Mouse (Mus musculus) NIH3T3 (cell line): ENCODE results near the gene Fgfr4.

Experiments used
- DNase-seq: peaks from one replicate; pipeline ENCODE4 v3.0.0-alpha.2; 2012; ENCODE audit warnings: low read depth

The Fgfr4 gene

DNA sequence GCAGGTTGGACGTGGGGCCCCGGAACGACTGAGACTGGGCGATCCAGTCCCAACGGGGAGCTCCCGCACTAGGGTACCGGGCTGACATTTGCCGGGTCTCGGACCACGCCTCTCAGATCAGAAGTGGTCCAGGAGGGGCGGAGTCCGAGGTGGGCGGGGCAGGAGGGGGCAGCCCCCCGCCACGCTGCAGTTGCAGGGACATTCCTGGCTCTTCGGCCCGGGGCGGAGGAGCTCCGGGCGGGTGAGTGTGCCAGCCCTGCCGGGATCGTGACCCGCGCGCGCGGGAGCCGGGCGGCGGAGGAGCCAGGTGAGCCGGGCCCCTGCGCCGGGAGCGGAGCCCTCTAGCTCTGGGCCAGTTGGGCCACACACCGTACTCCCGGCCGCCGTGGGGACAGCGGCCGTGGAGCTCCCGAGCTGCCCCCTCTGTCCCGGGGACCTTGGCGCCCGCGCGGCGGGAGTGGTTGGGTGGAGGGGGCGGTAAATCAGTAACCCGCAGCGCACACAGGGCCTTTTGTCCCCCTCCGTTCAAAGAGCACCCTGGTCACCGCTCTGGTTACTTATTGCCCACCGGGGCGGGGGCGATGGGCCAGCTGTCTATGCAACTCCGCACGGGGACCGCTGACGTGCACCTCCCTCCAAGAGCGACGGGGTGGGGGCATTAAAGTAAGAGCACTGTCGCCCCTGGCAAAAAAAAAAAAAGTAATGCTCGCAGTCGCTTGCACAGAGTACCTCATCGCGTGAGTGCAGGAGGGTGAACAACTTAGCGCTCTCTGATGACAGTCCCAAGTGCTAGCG is at the start of gene Fgfr4:
TSS of gene Fgfr4 (plus strand) at position 20 of the 795 bp plus-strand sequence.
- DNase-seq = no peak

DNA sequence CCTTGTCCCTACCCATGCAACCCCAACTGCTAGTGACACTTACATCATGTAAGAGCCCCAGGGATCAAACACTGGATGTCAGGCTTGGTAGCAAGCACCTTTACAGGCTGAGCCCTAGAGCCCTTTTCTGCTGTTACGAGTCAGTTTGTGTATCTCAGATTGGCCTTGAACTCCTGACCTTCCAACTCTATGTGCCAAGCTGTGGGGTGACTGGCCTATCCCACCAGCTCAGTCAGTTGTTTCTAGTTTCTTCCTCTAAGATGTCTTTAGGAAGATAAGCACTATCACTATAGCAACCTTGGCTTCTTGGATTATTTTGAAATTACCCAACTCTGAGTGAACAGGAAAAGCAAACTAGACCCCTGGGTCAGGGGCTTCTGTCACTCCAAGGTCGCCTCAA is 49.1 kb upstream of the Fgfr4 start:
- no peak for DNase-seq

DNA sequence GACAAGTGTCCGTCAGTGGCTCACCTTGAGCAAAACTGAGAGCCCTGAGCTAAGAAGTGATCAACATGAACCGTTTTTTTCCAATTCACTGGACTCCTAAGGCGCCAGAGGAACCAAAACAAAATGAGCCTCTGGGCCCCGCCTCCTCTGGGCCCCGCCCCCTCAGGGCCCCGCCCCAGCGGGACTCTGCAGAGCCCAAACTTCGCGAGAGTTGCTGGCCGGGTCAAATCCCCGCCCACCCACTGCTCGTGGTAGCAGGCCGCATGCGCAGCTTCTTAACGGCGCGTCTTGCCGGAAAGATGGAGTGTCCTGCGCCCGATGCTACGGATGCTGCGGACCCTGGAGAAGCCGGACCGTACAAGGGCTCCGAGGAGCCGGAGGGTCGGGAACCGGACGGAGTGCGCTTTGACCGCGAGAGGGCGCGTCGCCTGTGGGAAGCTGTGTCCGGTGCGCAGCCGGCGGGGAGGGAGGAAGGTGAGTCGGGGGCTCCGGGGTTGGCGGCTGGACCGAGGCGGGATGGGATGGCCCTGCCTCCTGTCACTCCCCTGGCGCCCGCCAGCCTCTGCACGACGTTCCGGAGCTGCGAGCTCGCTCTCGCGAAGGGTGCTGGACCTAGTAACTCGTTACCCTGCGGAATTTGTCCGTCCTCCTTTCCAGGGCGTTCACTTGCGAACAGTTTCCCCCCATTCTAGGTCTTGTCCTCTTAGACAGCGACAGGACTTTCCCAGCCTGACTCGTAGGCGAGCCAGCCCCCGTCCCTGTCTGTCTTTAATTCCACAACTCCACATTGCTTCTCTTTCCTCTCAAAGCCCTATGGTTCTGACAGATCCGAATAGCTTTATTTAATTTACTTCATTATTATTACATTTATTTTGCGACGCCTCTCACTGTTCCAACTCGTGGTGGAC is 47.1 kb upstream of the Fgfr4 start, which contains the start of gene Zfp346:
TSS of gene Zfp346 (plus strand) at position 267 of the 908 bp plus-strand sequence.
- DNase-seq = peak; percentile 97

DNA sequence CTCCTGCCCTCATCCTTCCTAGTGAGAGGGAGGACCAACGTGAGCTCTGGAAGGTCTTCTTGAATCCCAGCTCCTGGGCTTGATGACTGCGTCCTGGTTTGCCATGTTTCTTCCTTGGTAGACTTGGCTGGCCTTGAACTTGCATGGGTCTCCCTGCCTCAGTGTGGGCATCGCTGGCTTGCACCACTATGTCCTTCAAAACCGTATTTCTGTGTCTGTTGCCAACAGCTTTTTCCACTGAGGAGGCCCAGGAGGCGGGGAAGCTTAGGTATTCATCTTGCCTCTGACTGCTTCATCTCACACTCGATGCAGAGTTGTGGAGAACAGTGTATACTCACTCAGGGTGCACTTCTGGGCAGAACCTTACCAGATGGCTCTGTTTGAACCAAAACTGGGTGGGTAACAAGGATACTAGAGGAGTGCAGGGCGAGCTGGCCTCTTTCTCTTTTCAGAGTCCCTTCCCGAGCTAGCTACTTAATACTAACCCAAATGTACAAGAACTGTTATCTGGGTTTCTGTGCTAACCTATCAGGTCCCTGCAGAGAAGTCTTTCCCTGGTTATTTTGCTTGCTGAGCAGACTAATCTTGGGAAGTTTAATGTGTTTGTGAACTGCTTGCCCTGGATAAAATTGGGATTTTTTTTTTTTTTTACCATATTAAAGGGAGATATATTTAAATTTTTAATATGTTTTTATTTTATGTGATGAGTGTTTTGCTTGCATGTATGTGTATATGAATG is 46.3 kb upstream of the Fgfr4 start:
- DNase-seq = peak; percentile 55

DNA sequence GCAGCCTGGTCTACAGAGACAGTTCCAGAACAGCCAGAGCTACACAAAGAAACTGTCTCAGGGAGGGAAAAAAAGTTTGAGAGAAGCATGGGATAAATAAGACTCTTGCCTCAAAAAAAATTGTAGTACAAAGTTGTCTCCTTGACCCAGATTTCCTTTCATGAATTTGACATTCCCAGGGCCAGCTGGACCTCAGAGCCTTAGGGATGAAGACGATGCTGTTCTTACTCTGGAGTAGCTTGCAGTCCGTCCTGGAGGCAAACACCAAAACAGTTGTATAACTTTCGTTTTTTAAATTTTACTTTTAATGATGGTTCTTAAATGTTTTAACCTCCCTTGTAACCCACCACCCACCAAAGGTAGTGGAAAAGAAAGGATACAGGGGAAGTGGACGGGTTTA is 45.3 kb upstream of the Fgfr4 start:
- DNase-seq = no peak

DNA sequence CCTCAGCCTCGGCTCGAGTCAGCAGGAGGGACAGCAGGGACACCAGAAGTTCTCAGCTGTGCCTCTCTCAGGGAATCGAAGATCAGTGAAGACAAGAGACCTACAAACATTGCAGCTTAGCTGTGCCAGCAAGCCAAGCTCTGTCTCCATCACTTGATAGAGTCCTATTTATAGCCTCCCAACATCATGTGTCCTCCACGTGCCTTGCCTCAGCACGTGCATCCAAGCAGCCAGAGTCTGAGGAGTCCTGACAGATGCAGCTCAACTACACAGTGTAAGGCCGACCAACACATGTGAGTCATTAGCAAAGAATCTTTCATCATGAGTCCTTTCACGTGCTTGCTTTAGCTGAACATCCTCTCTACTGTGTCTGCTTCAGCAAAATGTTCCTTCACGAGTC is 44.7 kb upstream of the Fgfr4 start:
- DNase-seq = peak; percentile 70

DNA sequence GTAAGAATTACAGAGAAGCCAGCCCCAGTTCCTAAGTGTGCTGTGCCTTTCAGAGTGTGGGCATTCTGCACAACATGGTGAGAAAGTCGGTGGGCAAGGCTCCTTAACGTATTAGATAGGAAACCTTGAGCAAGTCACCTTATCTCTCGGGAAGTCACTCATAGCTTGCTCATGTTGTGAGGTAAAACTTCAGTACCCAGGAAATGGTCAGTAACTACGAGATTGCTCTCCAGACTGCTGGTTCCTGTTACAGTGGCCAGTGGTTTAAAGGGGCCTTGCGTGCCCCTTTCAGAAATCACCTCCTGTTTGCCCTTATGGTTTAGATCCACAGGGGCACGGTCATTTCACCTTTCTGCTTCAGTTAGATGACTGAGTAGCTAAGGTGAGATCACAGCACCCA is 38.1 kb upstream of the Fgfr4 start:
- no peak for DNase-seq

DNA sequence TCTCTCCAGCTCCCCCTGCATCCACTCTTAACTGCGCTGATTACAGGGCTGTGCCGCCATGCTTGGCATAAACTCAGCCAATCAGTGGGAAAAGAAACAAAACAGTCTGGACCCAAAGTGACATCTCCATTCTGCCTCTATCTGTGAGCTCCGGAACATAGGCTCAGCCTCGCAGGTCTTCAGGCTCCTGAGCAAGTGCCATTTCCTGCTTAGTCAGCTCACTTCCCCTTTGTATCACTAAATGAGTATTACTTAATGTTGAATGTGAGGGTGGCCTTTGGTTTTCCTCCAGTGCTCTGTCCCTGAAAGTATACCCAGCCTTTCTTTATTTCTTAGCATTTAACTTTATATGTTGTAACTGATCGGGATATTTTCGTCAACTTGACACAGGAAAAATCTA is 27.5 kb upstream of the Fgfr4 start:
- no peak for DNase-seq

DNA sequence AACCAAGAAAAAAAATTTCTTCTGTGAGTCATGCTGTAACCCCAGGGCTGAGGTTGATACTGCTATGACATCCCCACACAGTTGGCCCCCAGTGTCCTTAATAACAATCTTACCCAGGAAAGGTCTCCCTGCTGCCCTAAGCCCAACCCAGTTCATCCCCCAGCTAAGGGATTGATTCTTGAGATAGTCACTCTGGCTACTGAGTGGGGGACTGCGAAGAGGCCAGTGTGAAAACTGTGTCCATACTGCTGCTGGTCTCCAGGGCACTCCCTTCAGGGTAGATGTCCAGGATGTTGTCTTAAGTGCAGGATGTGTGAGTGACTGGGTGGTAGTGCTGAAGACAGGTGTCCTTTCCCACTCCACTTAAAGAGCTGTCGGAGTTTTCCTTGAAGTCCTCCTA is 19.0 kb upstream of the Fgfr4 start, which contains the start of gene Gm17617:
TSS of gene Gm17617 (minus strand) at position 101 of the 400 bp plus-strand sequence.
- DNase-seq = no peak

DNA sequence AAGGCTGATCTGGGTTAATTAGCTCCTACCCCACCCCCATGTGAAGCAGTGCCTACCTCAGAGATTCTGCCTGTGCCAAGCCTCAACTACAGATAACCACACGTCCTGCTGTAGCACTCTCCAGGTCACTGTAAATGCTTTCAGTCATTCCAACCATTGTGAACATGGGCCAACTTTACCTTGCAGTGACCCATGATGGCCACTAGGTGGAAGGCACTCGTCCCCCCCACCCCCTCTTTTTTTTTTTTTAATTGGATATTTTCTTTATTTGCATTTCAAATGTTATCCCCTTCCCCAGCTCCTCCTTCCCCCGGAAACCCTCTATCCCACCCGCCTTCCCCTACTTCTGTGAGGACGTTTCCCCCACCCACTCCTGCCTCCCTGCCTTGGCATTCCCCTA is 17.1 kb upstream of the Fgfr4 start:
- peak; percentile 46 for DNase-seq

DNA sequence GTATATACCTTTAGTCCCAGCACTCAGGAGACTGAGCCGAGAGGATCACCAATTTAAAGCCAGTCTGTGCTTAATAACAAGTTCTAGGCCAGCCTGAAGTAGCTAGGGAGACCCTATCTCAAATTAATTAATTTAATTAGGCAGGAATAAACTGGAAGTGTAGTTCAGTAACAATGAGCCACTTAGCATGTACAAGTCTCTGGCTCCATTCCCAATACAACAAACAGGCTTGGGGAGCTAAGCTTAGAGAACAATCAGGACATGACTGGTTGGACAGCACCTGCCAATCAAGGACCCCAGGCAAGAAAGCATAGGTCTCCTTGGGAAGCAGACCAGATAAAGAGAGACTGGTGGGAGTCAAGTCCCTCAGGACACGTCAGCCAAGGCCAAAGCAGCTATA is 12.2 kb upstream of the Fgfr4 start:
- no peak for DNase-seq

DNA sequence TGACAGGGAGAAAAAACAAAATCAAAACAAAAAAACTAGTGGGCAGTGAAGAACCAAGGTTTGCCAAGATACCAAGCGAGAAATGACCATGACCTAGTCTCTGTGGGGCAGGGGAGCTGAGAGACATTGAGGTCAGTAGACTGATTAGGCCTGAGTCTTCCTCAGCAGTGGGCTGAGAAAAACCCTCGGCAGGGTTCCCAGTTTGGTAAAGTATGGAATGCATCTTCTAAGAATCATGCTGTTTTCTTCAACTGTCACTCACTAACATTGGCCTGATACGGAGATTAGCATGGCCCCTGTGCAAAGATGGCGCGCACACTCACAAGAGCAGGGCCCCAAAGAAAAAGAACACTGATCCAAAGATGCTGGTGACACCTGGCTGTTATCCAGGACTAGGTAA is 1.5 kb downstream of the Fgfr4 start:
- DNase-seq = no peak

DNA sequence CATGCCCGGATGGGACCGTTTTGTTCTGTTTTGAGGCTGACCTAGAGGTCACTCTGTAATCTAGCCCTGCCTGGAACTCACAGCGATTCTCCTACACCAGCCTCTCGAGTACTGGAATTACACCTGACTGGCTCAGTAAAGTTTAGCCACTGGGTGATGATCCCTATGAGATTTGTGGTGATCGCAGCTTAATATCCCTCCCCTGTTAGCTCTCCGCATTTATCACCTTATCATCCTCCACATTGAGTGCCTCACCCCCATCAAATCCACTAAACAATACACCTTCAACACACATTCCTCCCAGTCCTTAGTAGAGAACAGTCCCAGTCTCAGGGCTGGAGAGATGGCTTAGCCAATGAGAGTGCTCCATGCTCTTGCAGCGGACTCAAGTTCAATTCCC is 9.9 kb downstream of the Fgfr4 start:
- no peak for DNase-seq

DNA sequence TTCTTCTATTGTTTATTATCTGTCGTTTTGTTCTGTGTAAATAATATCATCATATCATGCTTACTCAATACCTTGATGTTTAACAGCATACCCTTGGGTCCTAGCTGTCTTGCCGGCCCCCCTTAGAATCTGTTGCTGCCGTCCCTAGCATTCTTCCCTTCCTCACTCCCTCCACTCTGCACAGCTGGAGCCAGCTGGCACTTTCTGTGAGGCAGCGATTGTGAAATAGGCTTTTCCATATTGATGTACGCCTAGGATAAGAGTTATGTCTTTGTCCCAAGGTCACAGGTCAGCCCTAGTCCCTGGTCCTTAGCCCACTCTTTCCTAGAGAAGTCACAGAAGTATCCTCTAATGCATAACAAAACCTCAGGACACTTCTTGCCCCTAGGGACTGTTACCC is 11.1 kb downstream of the Fgfr4 start:
- no peak for DNase-seq

DNA sequence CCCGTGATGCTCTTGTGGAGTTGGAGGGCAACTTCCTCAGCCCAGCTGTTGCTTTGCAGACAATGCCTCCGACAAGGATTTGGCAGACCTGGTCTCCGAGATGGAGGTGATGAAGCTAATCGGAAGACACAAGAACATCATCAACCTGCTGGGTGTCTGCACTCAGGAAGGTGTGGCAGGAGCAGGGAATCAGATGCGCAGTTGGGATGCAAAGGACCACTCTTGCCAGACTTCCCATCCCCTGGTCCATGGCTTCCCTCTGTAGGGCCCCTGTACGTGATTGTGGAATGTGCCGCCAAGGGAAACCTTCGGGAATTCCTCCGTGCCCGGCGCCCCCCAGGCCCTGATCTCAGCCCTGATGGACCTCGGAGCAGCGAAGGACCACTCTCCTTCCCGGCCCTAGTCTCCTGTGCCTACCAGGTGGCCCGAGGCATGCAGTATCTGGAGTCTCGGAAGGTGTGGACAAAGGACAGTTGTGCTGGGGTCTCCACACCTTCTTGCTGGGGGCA is 13.4 kb downstream of the Fgfr4 start:
- DNase-seq = no peak

DNA sequence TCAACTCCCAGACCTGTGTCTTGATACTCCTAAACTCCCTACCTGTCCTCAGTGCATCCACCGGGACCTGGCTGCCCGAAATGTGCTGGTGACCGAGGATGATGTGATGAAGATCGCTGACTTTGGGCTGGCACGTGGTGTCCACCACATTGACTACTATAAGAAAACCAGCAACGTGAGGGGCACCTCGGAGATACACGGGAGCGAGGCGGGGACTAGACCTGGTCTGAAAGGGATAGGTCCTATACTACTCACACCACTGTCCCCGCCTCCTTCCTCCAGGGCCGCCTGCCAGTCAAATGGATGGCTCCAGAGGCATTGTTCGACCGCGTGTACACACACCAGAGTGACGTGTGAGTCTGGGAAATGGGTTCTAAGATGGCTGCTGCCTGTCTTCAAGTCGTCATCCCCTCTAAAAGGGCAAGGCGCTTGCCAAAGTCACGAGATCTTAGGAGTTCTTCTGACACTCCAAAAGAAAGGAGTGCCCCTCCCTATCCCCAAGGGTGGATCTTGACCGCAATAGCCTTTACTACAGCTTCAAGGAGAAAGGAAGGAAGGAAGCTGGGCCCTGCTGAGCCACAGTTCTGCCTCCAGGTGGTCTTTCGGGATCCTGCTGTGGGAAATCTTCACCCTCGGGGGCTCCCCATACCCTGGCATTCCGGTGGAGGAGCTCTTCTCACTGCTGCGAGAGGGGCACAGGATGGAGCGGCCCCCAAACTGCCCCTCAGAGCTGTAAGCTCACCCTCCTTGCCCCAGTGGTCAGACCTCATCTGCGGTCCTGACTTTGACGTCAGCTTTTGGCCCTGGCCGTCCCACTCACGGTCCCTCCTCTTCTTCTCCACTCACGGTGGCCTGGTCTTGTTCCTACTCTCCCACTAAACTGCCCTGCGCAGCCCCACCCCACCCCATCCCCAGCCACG is 14.6 kb downstream of the Fgfr4 start:
- no peak for DNase-seq

DNA sequence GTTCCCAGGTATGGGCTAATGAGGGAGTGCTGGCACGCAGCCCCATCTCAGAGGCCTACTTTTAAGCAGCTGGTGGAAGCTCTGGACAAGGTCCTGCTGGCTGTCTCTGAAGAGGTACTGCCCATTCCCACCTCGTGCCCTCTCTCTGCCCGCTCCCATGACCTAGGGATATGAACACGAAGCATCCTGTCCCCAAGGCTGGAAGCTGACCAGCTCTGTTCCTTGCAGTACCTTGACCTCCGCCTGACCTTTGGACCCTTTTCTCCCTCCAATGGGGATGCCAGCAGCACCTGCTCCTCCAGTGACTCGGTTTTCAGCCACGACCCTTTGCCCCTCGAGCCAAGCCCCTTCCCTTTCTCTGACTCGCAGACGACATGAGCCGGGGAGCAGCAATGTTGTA is 15.4 kb downstream of the Fgfr4 start:
- DNase-seq = no peak

DNA sequence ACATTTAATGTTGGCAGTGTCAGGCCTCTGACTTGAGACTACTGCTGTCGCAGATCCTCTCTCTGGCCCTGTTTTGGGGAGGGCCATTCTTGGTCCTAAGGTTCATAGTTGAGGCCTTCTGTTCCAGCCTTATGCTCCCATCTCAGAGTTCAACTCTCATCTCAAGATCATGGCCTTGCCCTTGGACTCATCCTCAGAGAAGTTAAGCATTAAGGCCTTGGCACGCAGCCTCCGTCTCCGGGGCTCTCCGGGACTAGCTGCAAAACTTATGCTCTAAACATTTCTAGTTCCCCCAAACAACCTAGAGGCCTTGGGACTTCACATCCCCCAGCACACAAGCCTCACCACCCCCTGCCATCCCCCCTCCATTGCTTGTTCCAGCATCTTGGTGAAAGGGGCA is 15.8 kb downstream of the Fgfr4 start:
- DNase-seq = no peak

DNA sequence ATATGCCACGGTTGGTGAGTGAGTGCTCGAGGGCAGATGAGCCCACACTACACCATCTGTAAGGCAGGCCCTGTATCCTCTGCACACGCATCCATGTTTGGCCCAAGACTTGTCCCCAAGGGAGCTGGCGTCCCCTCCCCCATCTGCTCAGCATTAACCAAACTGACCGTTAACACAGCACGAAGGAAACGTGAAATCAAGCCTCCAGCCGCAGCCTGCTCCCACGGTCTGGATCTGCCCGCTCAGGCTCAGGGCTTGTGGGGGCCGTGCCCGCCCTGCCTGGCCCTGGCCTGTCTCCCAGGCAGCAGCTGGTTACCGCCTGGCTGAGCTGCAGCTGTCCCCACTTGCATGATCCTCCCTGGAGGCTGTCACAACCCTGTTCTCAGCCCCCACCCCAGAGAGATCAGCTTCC is 16.5 kb downstream of the Fgfr4 start:
- no peak for DNase-seq

DNA sequence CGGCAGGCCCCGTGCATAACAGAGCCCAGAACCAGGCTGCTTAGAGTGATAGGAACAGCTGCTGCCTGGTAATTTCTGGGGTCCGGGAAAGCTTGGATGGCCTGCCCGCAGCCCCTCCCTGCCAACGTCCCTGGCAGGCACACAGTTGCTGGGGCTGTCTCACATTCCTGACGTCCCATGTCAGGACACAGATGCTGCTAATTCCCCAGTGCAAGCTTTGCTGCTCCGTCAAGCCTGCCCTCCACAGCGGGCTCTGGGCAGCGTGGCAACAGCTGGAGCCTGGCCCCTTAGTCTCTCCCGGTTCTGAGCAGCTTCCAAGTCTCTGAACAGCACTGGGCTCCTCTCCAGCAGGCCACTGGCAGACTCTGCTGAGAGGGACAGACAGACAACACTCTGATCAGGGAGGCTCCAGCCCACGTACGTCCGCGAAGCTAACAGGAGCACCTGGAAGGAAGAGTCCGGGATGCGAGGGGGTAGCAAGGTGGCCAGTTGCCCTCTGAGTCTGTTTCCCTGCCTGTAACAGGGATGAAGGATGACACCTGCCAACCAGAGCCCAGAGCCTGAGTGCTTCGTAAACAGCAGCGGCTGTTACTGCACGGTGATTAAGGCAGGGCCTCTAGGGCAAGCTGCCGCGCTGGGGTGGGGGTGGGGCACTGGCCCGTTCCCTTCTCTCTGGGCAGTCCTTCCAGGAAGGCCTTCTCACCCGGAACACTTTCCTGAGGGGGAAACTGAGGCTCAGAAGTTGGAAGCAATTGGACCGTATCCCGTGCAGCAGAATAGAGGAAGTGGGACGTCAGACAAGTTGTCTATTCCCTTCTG is 19.3 kb downstream of the Fgfr4 start:
- peak; percentile 28 for DNase-seq
